Mouse (Mus musculus) intestine, postnatal 0 days (tissue): ENCODE measurements at regions not wholly inside any gene's neighbourhood (a gene's known extent, or its start where the extent isn't known, plus 50 kb on each side); places are given as distances from the start of the nearest gene placed in this dataset.

ENCODE experiments used
- ATAC-seq: fragments of 200-750 bp; cut with Nextera tagmentation; 2 replicates; pipeline ENCODE4 v1.8.0; 2017; ENCODE audit warnings: mild to moderate bottlenecking, moderate TSS enrichment, moderate library complexity
- H3K27ac ChIP-seq: fragments of 300-500 bp; sonication (generic); 2 replicates; pipeline ENCODE4 v1.5.1; 2014; ENCODE audit warnings: mild to moderate bottlenecking, low read depth, low read length, moderate library complexity
- H3K27me3 ChIP-seq: fragments of 300-500 bp; sonication (generic); replicated peaks from 2 replicates; pipeline ENCODE4 v1.6.1; 2014; ENCODE audit warnings: low read length, mixed read lengths; ENCODE audit not compliant: control insufficient read depth, insufficient read depth
- H3K36me3 ChIP-seq: fragments of 300-500 bp; sonication (generic); 2 replicates; pipeline ENCODE4 v1.6.1; 2014; ENCODE audit warnings: mild to moderate bottlenecking, moderate library complexity; ENCODE audit not compliant: control insufficient read depth, insufficient read depth
- H3K4me1 ChIP-seq: fragments of 300-500 bp; sonication (generic); replicated peaks from 2 replicates; pipeline ENCODE4 v1.6.1; 2014; ENCODE audit warnings: antibody characterized with exemption, low read length, mixed read lengths; ENCODE audit not compliant: control insufficient read depth, insufficient read depth
- H3K4me2 ChIP-seq: fragments of 300-500 bp; sonication (generic); replicated peaks from 2 replicates; pipeline ENCODE4 v1.6.1; 2014; ENCODE audit warnings: low read depth, mild to moderate bottlenecking, moderate library complexity
- H3K4me3 ChIP-seq: fragments of 300-500 bp; sonication (generic); 2 replicates; pipeline ENCODE4 v1.5.1; 2014; ENCODE audit warnings: low read depth, low read length
- H3K9ac ChIP-seq: fragments of 300-500 bp; sonication (generic); 2 replicates; pipeline ENCODE4 v1.6.1; 2014; ENCODE audit warnings: mild to moderate bottlenecking, low read depth, low read length
- H3K9me3 ChIP-seq: fragments of 300-500 bp; sonication (generic); 2 replicates; pipeline ENCODE4 v1.6.1; 2016; ENCODE audit warnings: mixed run types; ENCODE audit not compliant: control insufficient read depth
- CTCF ChIP-seq: sonication (generic); IDR thresholded peaks from 2 replicates; pipeline ENCODE4 v1.5.1; 2016; ENCODE audit warnings: low read depth, mild to moderate bottlenecking, control low read depth, antibody characterized with exemption, moderate library complexity
- WGBS: fragments of 180-500 bp; shearing (Covaris S2); extraction: QIAGEN DNeasy Blood & Tissue Kit; methylation state at CpG from one replicate; pipeline ENCODE4 v1.1.7; 2014; 5-methylcytosine and 5-hydroxymethylcytosine counted together

- Histone ChIP-seq H3K4me2 (no peak overlapping the region), H3K27me3 (no peaks in the 10 kb centered on the region), H3K4me3 (no peak overlapping the region), H3K27ac (no peak overlapping the region), H3K9ac (no peak overlapping the region), H3K4me1 (no peaks in the 10 kb centered on the region), H3K9me3 (no peaks in the 10 kb centered on the region), H3K36me3 (no peaks in the 10 kb centered on the region)
- no peak for ATAC-seq
- 61% methylated on average over 6 of the region's 6 CpGs for WGBS
- TF ChIP-seq CTCF, result no peak
Measured at GRCm38 (mm10) chr13:31710681-31711080, 85.1 kb downstream of the Foxf2 start.

GRCm38 (mm10) chr13:31715683-31716082 lies 90.1 kb downstream of the Foxf2 start:
- TF ChIP-seq CTCF, result no peak
- H3K4me2 ChIP-seq, result no peak overlapping the region
- no peaks in the 10 kb centered on the region for H3K4me1 ChIP-seq
- no peak for ATAC-seq
- no peaks in the 10 kb centered on the region for H3K36me3 ChIP-seq
- H3K27me3 ChIP-seq, result no peaks in the 10 kb centered on the region
- H3K4me3 ChIP-seq, result no peak overlapping the region
- H3K9me3 ChIP-seq, result no peaks in the 10 kb centered on the region
- no peak overlapping the region for H3K27ac ChIP-seq
- no peak overlapping the region for H3K9ac ChIP-seq
- WGBS, result 60% methylated on average over 2 of the region's 2 CpGs

GRCm38 (mm10) chr13:31716771-31717170 lies 89.7 kb upstream of the Foxc1 start:
- no peak overlapping the region for H3K4me2 ChIP-seq
- TF ChIP-seq CTCF, result no peak
- no peak overlapping the region for H3K27ac ChIP-seq
- H3K4me1 ChIP-seq, result no peaks in the 10 kb centered on the region
- no peak overlapping the region for H3K9ac ChIP-seq
- H3K36me3 ChIP-seq, result no peaks in the 10 kb centered on the region
- no peak overlapping the region for H3K4me3 ChIP-seq
- H3K9me3 ChIP-seq, result no peaks in the 10 kb centered on the region
- no peaks in the 10 kb centered on the region for H3K27me3 ChIP-seq
- 18% methylated on average over 2 of the region's 2 CpGs for WGBS
- no peak for ATAC-seq

- Histone ChIP-seq H3K27ac (no peak overlapping the region), H3K27me3 (no peaks in the 10 kb centered on the region), H3K9ac (no peak overlapping the region), H3K4me2 (no peak overlapping the region), H3K9me3 (no peaks in the 10 kb centered on the region), H3K4me1 (no peaks in the 10 kb centered on the region), H3K4me3 (no peak overlapping the region), H3K36me3 (no peaks in the 10 kb centered on the region)
- TF ChIP-seq CTCF, result no peak
- no peak for ATAC-seq
- WGBS, result 60% methylated on average over 2 of the region's 2 CpGs
Measured at GRCm38 (mm10) chr13:31720731-31721130, 85.7 kb upstream of the Foxc1 start.

GRCm38 (mm10) chr13:31728862-31729261 lies 77.6 kb upstream of the Foxc1 start:
- H3K9ac ChIP-seq, result no peak overlapping the region
- no peaks in the 10 kb centered on the region for H3K4me1 ChIP-seq
- H3K27ac ChIP-seq, result no peak overlapping the region
- 77% methylated on average over 2 of the region's 2 CpGs for WGBS
- H3K27me3 ChIP-seq, result no peaks in the 10 kb centered on the region
- no peak for TF ChIP-seq CTCF
- H3K4me2 ChIP-seq, result no peak overlapping the region
- H3K36me3 ChIP-seq, result no peaks in the 10 kb centered on the region
- no peaks in the 10 kb centered on the region for H3K9me3 ChIP-seq
- no peak overlapping the region for H3K4me3 ChIP-seq
- ATAC-seq, result no peak

- Histone ChIP-seq H3K4me2 (no peak overlapping the region), H3K4me1 (no peaks in the 10 kb centered on the region), H3K36me3 (no peaks in the 10 kb centered on the region), H3K9me3 (no peaks in the 10 kb centered on the region), H3K27ac (no peak overlapping the region), H3K27me3 (no peaks in the 10 kb centered on the region), H3K4me3 (no peak overlapping the region), H3K9ac (no peak overlapping the region)
- ATAC-seq, result no peak
- no peak for TF ChIP-seq CTCF
- WGBS, result 86% methylated on average over 1 of the region's 1 CpGs
Measured at GRCm38 (mm10) chr13:31746276-31746675, 60.2 kb upstream of the Foxc1 start.
